Mouse (Mus musculus) heart, adult 2 months (tissue): ENCODE results near the gene Trim65. TPM values are rescaled to one million over a fixed set of nuclear protein-coding genes. Genes with fewer than 3 reads are reported as not detected.

ENCODE experiments used
- DNase-seq, 2 experiments: peaks; one replicate each; pipeline ENCODE4 v3.0.0; 2021
- H3K27ac ChIP-seq: fragments of 200-600 bp; 2 replicates; pipeline ENCODE4 v1.8.1; 2022
- H3K27me3 ChIP-seq: fragments of 200-500 bp; 2 replicates; pipeline ENCODE4 v1.6.1; 2012; ENCODE audit warnings: mild to moderate bottlenecking, low read length, inconsistent platforms, mixed read lengths; ENCODE audit not compliant: control insufficient read depth, insufficient read depth
- H3K36me3 ChIP-seq: fragments of 200-500 bp; 2 replicates; pipeline ENCODE4 v1.6.1; 2012; ENCODE audit warnings: low read length, inconsistent platforms; ENCODE audit not compliant: control insufficient read depth, insufficient read depth
- H3K4me1 ChIP-seq: fragments of 200-500 bp; 2 replicates; pipeline ENCODE4 v1.6.1; 2011; ENCODE audit warnings: low read length; ENCODE audit not compliant: control insufficient read depth, insufficient read depth
- H3K4me3 ChIP-seq: fragments of 200-600 bp; 2 replicates; pipeline ENCODE4 v1.8.1; 2022
- H3K79me2 ChIP-seq: fragments of 200-500 bp; replicated peaks from 2 replicates; pipeline ENCODE4 v1.6.1; 2012; ENCODE audit warnings: mild to moderate bottlenecking, inconsistent platforms, low read length, moderate library complexity, mixed read lengths; ENCODE audit not compliant: control insufficient read depth, insufficient read depth
- H3K9ac ChIP-seq: fragments of 200-500 bp; 2 replicates; pipeline ENCODE4 v1.6.1; 2012; ENCODE audit warnings: low read depth, mild to moderate bottlenecking, control low read depth, inconsistent platforms, low read length, mixed read lengths
- CTCF ChIP-seq: fragments of 200-600 bp; IDR thresholded peaks from 2 replicates; pipeline ENCODE4 v1.8.1; 2022; ENCODE audit warnings: antibody characterized with exemption, mild to moderate bottlenecking, moderate library complexity
- EP300 ChIP-seq: fragments of 200-500 bp; IDR thresholded peaks from 2 replicates; pipeline ENCODE4 v1.6.1; 2011; ENCODE audit warnings: low read depth, low read length, control low read depth; ENCODE audit not compliant: insufficient read depth
- POLR2A ChIP-seq: fragments of 200-500 bp; IDR thresholded peaks from 2 replicates; pipeline ENCODE4 v1.6.1; 2011; ENCODE audit warnings: mild to moderate bottlenecking, low read depth, low read length, control low read depth; ENCODE audit not compliant: insufficient read depth
- WGBS: fragments of 180-500 bp; shearing (Covaris S2); methylation state at CpG from one replicate; pipeline ENCODE4 v1.1.7; 2018; 5-methylcytosine and 5-hydroxymethylcytosine counted together
- intact Hi-C: fragments of 180-260 bp; cut with DNase I; formaldehyde crosslinking; loops from one replicate; pipeline ENCODE4 v1.15.1; 2025
- long read RNA-seq: library from polyadenylated mRNA; stranded (forward); transcript quantifications from one replicate; pipeline ENCODE4 v2.0.0, GENCODE M21; 2021
- polyA plus RNA-seq: library from polyadenylated mRNA; depleted of rRNA; stranded (reverse); fragments of >200 nt; gene quantifications from 2 replicates; pipeline ENCODE4 v1.2.3, GENCODE M21; 2012; rRNA removed
- total RNA-seq, 2 experiments: library from RNA; stranded (reverse); gene quantifications; 2 replicates each; pipeline ENCODE4 v1.2.3; 2021

The Trim65 gene
- 1 to 10 TPM; 6.1 to 8.6 TPM for total RNA-seq
- polyA plus RNA-seq, result 8.8 and 10.8 TPM in 2 replicates
- long read RNA-seq, full-length matches to known transcripts, result 2 of 4 reads
- long read RNA-seq, partial matches to known transcripts, result 0 of 4 reads
- long read RNA-seq, other reads (novel, unspliced or antisense), result 2 of 4 reads

GRCm38 (mm10) chr11:116130488-116131205 is at the start of gene Trim65:
Gene Trim65 (minus strand): TSS chr11:116131128.
- Histone ChIP-seq H3K79me2 (no peaks in the 10 kb centered on the region), H3K9ac (peak within 1 kb of the TSS; percentile 88), H3K36me3 (no peaks in the 10 kb centered on the region), H3K4me1 (peaks cover 14% of the 10 kb centered on the region), H3K27ac (peak within 1 kb of the TSS; percentile 96), H3K4me3 (peak within 1 kb of the TSS; percentile 70), H3K27me3 (no peaks in the 10 kb centered on the region)
- intact Hi-C loops, result loop anchor here (1.0 to 10.0 kb wide), 4 partner anchors 22 to 196 kb away; partner anchors contain the start of genes Recql5 and Sap30bp
- peak; percentile 92 for DNase-seq
- peak; percentile 81 for TF ChIP-seq POLR2A
- no peak for TF ChIP-seq CTCF
- peak; percentile 83; the same call in 1 of the 2 replicates for TF ChIP-seq EP300
- WGBS, result under 1% methylated on average over 69 of the region's 69 CpGs

DNA sequence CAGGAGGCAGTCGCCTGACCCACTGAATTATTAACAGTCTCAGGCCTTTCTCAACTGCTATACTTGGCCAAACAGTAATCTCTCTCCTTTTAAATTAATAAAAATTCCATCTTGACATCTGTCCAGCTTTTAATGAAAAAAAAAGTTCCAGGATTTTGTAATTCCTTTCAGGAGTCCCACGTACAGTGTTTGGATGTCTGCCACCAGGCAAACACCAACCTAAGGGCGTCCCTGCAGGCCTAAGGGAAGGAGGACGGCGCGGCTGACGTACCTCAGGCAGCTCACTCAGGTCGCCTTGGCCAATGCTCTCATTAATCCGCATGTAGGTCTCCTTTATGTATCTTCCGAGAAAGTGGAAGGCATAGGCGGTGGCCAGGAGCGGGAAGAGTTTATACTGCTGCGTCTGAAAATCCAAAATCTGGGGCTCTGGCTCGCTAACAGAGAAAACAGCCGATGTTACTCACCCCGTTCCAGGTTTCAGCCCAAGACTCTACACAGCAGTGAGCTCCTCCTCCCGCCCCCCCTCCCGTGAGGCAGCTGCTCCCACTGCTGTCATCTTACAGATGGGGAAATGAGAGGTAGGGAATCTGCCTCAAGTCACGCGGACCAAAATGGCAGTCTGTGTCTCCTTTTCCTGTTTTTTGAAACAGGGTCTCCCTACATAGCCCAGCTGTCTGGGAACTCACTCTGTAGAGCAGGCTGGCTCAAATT is 47.6 kb upstream of the Trim65 start:
- DNase-seq, result no peak
- no peaks in the 10 kb centered on the region for H3K27me3 ChIP-seq
- 88% methylated on average over 20 of the region's 20 CpGs for WGBS
- H3K79me2 ChIP-seq, result no peaks in the 10 kb centered on the region
- intact Hi-C loops, result no loop called here
- H3K36me3 ChIP-seq, result no peaks in the 10 kb centered on the region
- no peak overlapping the region for H3K4me3 ChIP-seq
- no peak overlapping the region for H3K9ac ChIP-seq
- no peaks in the 10 kb centered on the region for H3K4me1 ChIP-seq
- no peak overlapping the region for H3K27ac ChIP-seq
- TF ChIP-seq EP300 (no peak), CTCF (no peak), POLR2A (no peak)

DNA sequence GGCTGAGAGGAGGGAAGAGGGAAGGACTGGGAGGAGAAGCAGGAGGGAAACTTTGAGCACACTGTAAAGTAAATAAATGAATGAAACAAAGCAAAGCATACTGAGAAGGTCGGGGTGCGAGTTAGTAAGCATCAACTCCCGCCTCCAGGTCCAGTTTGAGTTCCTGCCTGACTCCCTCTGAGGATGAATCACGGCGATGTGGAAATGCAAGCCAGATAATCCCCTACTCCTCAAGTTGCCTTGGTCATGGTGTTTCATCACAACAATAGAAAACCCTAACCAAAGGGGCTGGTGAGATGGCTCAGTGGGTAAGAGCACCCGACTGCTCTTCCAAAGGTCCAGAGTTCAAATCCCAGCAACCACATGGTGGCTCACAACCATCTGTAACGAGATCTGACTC is 45.1 kb upstream of the Trim65 start:
- H3K36me3 ChIP-seq, result no peaks in the 10 kb centered on the region
- TF ChIP-seq EP300 (no peak), POLR2A (no peak), CTCF (no peak)
- intact Hi-C loops, result no loop called here
- H3K9ac ChIP-seq, result no peak overlapping the region
- no peak overlapping the region for H3K4me3 ChIP-seq
- H3K27ac ChIP-seq, result no peak overlapping the region
- no peaks in the 10 kb centered on the region for H3K27me3 ChIP-seq
- H3K79me2 ChIP-seq, result no peaks in the 10 kb centered on the region
- no peak for DNase-seq
- no peaks in the 10 kb centered on the region for H3K4me1 ChIP-seq
- WGBS, result 88% methylated on average over 7 of the region's 7 CpGs

DNA sequence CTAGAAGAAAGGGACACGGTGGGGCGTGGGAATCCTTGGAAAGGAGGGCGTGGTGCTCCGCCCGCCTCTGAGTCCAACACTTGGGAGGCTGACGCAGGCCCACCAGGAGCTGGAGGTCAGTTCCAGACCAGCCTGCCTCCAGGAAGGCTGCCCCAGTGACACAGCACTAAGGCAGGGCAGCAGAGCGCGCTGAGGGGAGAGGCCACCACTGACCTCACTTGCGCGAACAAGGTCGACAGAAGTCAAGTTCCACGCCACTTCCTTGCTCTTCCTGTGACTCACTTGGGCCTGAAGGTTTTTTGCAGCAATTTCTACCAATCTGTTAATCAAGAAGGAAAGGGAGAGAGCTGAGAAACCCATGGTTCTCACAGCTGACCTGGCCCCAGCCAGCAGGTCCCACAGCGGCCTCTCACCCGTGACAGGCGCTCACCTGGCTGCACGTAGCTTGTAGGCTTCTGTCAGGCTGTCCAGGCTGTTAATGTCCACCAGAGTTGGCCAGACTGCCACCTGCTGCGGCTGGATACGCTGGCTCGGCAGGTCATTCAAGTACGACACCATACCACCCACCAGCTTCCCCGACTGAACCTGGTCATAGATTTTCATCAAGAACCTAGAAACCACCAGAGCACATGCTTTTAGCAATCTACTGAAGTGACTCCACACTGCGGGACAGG is 44.0 kb upstream of the Trim65 start:
- DNase-seq, result no peak
- TF ChIP-seq EP300, result no peak
- no peak for TF ChIP-seq POLR2A
- no peak for TF ChIP-seq CTCF
- no peaks in the 10 kb centered on the region for H3K27me3 ChIP-seq
- 92% methylated on average over 22 of the region's 22 CpGs for WGBS
- no peaks in the 10 kb centered on the region for H3K79me2 ChIP-seq
- no peak overlapping the region for H3K4me3 ChIP-seq
- H3K9ac ChIP-seq, result no peak overlapping the region
- no peaks in the 10 kb centered on the region for H3K4me1 ChIP-seq
- intact Hi-C loops, result no loop called here
- H3K36me3 ChIP-seq, result no peaks in the 10 kb centered on the region
- no peak overlapping the region for H3K27ac ChIP-seq

DNA sequence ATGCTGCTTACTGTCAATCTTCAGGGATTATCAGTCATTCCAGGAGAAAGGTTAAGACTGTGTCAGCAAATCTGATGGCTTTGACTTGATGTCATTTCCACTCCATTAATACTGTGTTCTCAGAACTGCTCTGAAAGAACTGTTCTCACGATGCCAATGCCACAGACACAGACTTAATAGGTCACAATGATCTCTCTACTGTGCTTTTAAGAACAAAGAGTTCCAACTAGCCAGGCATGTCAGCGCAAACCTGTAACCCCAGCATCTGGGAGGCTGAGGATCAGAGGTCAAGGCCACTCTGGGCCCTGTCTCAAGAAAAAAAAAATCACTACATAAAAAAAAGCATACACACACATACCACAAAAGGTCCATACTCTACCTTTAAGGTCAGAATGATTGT is 41.0 kb upstream of the Trim65 start:
- Histone ChIP-seq H3K4me1 (no peaks in the 10 kb centered on the region; the same call in 1 of the 2 replicates), H3K9ac (no peak overlapping the region), H3K79me2 (no peaks in the 10 kb centered on the region), H3K4me3 (no peak overlapping the region), H3K27ac (no peak overlapping the region), H3K27me3 (no peaks in the 10 kb centered on the region), H3K36me3 (no peaks in the 10 kb centered on the region)
- WGBS, result 92% methylated on average over 2 of the region's 2 CpGs
- TF ChIP-seq EP300 (no peak), CTCF (no peak), POLR2A (no peak)
- DNase-seq, result no peak
- intact Hi-C loops, result no loop called here
